Mouse (Mus musculus): ENCODE data around the gene Rasal2.
"Not testable (repeated sequence)": the region's sequence is repeated elsewhere in the genome, so short reads cannot be mapped to it uniquely, and the experiment has no call there.

Rasal2 gene

GRCm38 (mm10) chr1:157244453-157244790 lies 168.0 kb downstream of the Rasal2 start:
- no peak for DNase-seq (ENCODE audit: low read depth, low spot score)

GRCm38 (mm10) chr1:157243576-157244452 lies 168.6 kb downstream of the Rasal2 start:
- no peak for DNase-seq (ENCODE audit: low read depth, low spot score)

GRCm38 (mm10) chr1:157239687-157240086 lies 172.7 kb downstream of the Rasal2 start:
- no peak for DNase-seq (ENCODE audit: low read depth, low spot score)

- DNase-seq (ENCODE audit: low read depth, low spot score), result not testable (repeated sequence)
These were observed 175.6 kb downstream of the Rasal2 start for GRCm38 (mm10) chr1:157236650-157237344.

- DNase-seq (ENCODE audit: low read depth, low spot score), result no peak
These were observed 178.9 kb downstream of the Rasal2 start for GRCm38 (mm10) chr1:157233451-157233850.

GRCm38 (mm10) chr1:157232372-157232771 lies 180.0 kb downstream of the Rasal2 start:
- no peak for DNase-seq (ENCODE audit: low read depth, low spot score)

GRCm38 (mm10) chr1:157231016-157231415 lies 181.4 kb downstream of the Rasal2 start:
- DNase-seq (ENCODE audit: low read depth, low spot score), result no peak

GRCm38 (mm10) chr1:157230386-157230785 lies 182.0 kb downstream of the Rasal2 start:
- DNase-seq (ENCODE audit: low read depth, low spot score), result no peak

- DNase-seq (ENCODE audit: low read depth, low spot score), result no peak
These were observed 187.4 kb downstream of the Rasal2 start for GRCm38 (mm10) chr1:157225013-157225412.

- no peak for DNase-seq (ENCODE audit: low read depth, low spot score)
These were observed 191.5 kb downstream of the Rasal2 start for GRCm38 (mm10) chr1:157220910-157221309.

- no peak for DNase-seq (ENCODE audit: low read depth, low spot score)
These were observed 191.9 kb downstream of the Rasal2 start for GRCm38 (mm10) chr1:157220466-157220865.

- DNase-seq (ENCODE audit: low read depth, low spot score), result no peak
These were observed 203.6 kb downstream of the Rasal2 start for GRCm38 (mm10) chr1:157208754-157209153.

GRCm38 (mm10) chr1:157205685-157206084 lies 206.7 kb downstream of the Rasal2 start:
- no peak for DNase-seq (ENCODE audit: low read depth, low spot score)

- DNase-seq (ENCODE audit: low read depth, low spot score), result no peak
These were observed 229.4 kb downstream of the Rasal2 start for GRCm38 (mm10) chr1:157183043-157183442.

GRCm38 (mm10) chr1:157182431-157182830 lies 230.0 kb downstream of the Rasal2 start:
- no peak for DNase-seq (ENCODE audit: low read depth, low spot score)

GRCm38 (mm10) chr1:157181081-157181480 lies 231.3 kb downstream of the Rasal2 start:
- DNase-seq (ENCODE audit: low read depth, low spot score), result no peak

- DNase-seq (ENCODE audit: low read depth, low spot score), result no peak
These were observed 233.2 kb downstream of the Rasal2 start for GRCm38 (mm10) chr1:157178988-157179764.

GRCm38 (mm10) chr1:157169292-157169691 lies 243.1 kb downstream of the Rasal2 start:
- DNase-seq (ENCODE audit: low read depth, low spot score), result no peak

GRCm38 (mm10) chr1:157168891-157169290 lies 243.5 kb downstream of the Rasal2 start:
- DNase-seq (ENCODE audit: low read depth, low spot score), result no peak

GRCm38 (mm10) chr1:157153781-157154180 lies 258.6 kb downstream of the Rasal2 start:
- no peak for DNase-seq (ENCODE audit: low read depth, low spot score)

GRCm38 (mm10) chr1:157150107-157150506 lies 262.3 kb downstream of the Rasal2 start:
- DNase-seq (ENCODE audit: low read depth, low spot score), result no peak

- DNase-seq (ENCODE audit: low read depth, low spot score), result no peak
These were observed 267.8 kb downstream of the Rasal2 start for GRCm38 (mm10) chr1:157144621-157145020.

All from ES-CJ7 (cell line).